Mouse (Mus musculus): ENCODE data around the gene Pde4d.

The Pde4d gene

GRCm38 (mm10) chr13:109841140-109841822, 1391.5 kb downstream of the Pde4d start:
- no peak for DNase-seq

- DNase-seq = no peak
Observed at GRCm38 (mm10) chr13:109842982-109843381, 1393.2 kb downstream of the Pde4d start.

DNA sequence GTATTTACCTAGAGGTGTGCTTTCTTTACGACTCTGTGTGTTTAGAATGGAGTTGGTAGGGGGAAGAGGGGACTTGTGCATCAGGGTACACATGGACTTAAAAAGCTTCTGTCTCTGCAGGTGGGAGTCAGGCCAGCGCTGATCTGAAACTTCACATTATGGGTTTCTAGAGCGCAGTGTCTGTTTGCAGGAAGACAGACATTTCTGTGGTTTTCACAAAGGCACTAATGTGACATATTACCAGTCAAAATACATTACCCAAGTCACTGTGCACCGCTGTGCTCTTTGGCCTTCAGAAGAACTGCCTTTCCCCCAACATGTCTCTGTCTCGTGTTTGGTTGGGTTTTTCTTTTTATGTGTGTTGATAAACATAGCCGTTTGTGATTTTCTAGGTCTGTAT, 1395.1 kb downstream of the Pde4d start:
- no peak for DNase-seq

DNA sequence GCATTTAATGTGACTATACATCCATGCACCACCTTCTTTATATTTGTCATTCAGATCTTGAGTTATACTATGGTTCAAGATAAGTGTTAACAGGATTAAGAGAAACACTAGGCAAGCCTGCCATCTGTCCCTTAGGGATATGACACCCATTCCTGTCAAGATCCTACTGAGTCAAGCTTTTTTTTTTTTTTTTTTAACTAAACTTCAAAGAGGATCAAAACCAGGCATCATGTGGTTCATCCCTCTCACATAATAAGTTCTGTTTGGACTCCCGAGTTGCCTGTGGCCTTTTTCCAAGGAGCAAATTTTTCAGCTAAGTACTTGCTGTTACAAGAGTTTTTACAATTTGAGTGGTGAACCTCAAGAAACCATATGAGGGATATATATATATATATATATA, 1414.1 kb downstream of the Pde4d start:
- DNase-seq = no peak

GRCm38 (mm10) chr13:109864311-109864710, 1414.6 kb downstream of the Pde4d start:
- DNase-seq = no peak

GRCm38 (mm10) chr13:109880392-109880791, 1430.6 kb downstream of the Pde4d start:
- peak; percentile 40 for DNase-seq

DNA sequence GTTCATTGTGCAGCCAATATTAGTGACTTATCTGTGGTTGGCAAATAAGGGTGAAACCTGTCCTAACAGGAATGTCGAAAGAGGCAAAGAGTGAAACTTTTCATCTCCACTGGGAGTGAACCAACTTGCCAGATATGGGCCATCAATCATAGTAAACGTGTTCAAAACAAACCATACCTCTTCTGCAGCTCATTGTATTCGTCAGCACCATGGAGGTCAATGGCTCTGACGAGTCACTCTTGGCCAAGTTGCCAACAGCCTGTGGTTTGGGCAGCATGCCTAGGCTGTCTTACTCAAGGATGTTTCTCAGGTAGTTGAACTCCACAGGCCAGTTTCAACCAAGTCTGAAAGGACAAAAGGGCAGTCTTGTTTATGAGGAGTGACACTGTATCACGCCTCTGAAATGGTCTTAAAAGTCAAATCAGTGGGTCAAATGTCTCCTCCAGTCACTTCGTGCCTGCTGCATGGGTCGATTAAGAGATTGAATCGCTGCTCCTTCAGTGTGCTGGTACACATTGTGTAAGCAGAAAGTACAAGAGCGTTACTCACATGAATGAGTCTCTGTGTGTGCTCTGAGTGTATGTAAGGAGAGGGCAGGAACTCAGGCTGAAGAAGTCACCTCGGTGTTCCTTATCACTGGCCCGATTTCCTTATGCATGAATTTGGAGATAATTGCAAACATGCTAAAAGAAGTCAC, 1431.6 kb downstream of the Pde4d start:
- peak; percentile 25 for DNase-seq

GRCm38 (mm10) chr13:109883636-109884035, 1433.9 kb downstream of the Pde4d start:
- no peak for DNase-seq

GRCm38 (mm10) chr13:109884812-109885211, 1435.1 kb downstream of the Pde4d start:
- DNase-seq = no peak

- peak; percentile 30 for DNase-seq
Observed at GRCm38 (mm10) chr13:109888293-109888692, 1438.5 kb downstream of the Pde4d start.

GRCm38 (mm10) chr13:109891194-109891909, 1441.6 kb downstream of the Pde4d start:
- DNase-seq = no peak

- DNase-seq = no peak
Observed at GRCm38 (mm10) chr13:109891910-109892265, 1442.1 kb downstream of the Pde4d start.

DNA sequence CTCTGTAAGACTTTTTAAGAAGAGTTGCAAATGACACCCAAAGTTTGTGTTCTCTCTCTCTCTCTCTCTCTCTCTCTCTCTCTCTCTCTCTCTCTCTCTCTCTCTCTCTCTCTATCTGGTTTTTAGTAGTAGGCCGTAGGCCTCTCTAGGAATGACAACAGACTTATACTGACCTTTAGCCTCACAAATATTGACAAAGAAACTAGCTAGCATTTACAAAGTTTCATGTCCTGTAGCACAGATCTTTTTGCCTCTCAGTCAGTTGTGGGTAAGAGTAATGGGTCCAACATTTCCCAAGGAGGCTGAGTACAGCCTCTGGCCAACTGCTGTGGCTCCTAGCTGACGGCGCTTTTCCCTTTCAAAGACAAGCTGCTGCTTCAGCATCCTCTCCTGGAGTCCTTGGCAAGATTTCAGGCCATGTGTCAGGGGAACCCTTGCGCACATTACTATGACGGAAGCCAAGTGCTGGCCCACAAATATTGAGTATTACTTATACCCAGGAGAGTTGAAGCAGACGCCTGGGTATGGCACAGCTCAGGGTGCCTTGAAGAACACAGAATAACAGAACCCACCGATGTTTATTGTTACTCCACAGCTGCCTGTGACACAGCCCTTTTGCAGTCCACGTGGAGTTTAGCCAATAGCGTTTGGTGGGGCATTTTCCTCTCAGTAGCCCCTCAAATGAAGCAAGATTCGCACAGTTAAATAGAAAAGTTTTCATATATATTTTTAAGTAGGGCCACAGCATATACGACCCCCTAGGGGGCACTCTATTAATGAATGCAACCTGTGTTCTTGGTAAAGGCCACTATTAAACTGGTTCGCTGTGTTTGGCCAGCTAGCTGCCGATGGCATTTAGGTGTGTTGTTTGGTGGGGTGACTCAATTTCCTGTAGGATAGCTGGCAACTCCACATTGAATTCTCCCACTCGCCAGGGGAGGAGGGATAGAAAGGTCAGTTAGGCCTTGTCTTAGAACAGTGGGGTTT, 1450.0 kb downstream of the Pde4d start:
- peak; percentile 64 for DNase-seq

DNA sequence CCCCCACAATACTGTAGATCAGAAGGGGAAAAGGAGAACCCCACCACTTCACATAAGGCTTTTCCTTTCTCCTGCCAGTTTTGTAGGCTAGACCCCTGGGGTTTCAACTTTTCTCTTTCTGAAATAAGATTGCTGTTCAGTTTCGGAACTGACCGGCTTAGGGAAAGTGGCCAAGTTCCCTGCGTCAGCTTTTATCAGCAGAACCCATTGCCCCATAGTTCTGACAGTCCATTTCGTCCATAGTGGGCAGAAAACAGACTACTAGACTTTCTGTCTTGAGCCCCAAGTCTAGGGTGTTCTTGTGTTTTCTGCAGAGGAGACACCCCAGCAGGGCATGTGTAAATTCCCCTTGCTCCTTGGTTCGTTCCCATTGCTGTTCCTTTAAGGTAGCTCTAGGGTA, 1452.1 kb downstream of the Pde4d start:
- DNase-seq = no peak

DNA sequence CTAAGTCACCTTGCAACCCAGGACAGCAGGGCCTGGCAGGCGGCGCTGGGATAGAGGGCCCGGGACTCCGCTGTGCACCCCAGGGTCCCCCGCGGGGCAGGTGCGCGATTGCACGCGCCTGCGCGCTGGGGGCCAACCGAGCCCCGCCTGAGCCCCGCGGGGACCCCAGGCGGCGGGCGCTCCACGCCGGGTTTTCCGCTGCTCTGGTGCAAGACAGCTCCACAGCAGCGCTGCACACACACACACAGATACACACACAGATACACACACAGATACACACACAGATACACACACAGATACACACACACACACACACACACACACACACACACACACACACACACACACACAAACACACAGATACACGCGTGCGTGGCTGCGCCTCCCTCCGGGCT, 1452.7 kb downstream of the Pde4d start:
- peak; percentile 67 for DNase-seq

DNA sequence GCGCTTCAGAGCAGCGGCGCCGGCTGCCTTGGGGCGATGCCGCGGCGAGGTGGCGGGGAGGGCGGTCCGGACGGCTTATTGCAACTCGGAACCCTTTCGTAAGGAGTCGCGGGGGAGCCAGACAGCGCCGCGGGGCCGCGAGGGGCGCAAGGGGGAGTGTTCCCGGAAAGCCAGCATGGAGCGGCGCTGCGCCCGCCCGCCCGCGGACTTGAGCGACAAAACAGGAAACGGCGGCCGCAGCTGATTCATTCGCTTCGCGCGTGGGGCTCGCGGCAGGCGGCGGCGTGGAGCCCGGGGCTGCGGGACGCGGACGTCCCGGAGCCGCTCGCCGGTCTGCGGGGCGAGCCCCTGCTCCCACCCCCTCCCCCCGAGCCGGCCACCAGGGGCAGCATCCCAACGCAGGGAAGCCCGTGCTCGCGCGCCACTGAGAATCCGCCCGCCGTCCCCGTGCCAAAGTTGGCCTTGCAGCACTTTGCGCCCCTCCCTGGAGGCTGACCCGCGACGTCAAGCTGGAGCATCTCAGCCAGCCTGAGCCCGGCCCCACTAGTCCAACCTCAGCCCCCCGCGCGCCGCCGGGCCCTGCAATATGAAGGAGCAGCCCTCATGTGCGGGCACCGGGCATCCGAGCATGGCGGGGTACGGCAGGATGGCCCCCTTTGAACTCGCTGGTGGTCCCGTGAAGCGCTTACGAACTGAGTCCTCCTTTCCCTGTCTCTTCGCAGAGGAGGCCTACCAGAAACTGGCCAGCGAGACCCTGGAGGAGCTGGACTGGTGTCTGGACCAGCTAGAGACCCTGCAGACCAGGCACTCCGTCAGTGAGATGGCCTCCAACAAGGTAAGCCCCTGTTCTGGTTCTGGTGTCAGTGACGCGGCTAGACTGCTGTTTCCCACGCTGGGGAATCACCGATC, 1453.4 kb downstream of the Pde4d start:
- DNase-seq = peak; percentile 81

GRCm38 (mm10) chr13:109903764-109904510, 1454.2 kb downstream of the Pde4d start:
- no peak for DNase-seq

- DNase-seq = no peak
Observed at GRCm38 (mm10) chr13:109906342-109906888, 1456.7 kb downstream of the Pde4d start.

- DNase-seq = peak; percentile 84
Observed at GRCm38 (mm10) chr13:109907634-109908033, 1457.9 kb downstream of the Pde4d start.

GRCm38 (mm10) chr13:109908386-109908785, 1458.6 kb downstream of the Pde4d start:
- no peak for DNase-seq
